Mouse (Mus musculus) cerebellum, adult 9-10 months (tissue): ENCODE results near the gene Arpc3.

Experiments used
- DNase-seq: peaks from one replicate; pipeline ENCODE4 v3.0.0; 2022

Gene Arpc3

DNA sequence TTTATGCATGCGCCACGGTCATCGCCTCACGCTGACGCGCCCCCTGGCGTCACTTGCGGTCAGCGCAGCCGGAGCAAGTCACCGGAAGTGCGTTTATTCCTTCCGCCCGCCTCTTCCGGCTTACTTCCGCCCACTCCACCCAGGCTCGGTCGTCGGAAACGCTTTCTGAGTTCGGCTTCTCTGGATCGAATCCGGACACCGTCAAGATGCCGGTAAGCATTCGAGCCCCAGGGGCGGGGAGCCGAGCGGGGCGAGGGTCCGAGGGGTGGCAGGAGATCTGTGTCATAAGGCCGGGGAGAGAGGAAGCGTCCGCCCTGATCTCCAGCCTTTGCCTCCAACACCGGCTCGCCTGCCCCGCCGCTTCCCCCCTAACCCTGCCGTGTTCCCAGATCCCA lies at the start of gene Arpc3:
Gene Arpc3 (plus strand): TSS at position 93 of the 395 bp plus-strand sequence.
- peak; percentile 90 for DNase-seq

DNA sequence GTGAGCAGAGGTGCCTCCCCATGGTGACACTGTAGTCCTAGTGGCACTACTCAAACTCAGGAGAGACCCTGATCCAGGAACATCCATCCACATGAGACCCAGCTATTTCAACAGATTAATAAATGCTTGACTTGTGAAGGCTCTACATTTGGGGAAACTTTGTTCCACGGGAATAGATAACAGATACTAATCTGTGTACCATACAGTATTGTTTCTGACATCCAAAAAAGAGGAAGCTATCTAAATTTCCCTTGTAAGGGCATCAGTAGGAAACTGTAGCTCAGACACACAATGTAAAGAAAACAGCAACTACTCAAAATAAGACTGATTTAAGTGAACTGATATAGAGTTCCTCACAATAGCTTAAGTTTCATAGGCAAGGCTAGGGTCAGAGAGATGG lies 48.8 kb upstream of the Arpc3 start:
- no peak for DNase-seq

DNA sequence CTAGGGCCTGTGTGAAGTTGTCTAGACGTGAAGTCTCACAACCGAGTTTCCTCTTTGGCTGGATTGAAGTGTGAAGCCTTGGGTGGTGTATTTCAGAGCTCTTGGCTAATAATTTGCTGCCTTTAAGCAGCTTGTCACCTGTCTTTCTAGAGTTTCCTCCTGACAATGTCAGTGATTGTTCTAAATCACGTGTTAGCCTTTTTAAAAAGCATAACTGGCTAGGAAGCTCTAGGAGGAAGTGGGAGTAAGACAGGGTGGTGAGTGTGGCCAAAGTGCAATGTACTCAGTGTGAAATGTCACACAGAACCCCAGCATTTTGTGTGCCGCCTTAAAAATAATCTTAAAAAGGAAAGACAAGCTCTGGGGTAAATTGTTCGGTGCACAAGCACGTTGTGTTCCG lies 47.9 kb upstream of the Arpc3 start:
- DNase-seq: no peak

DNA sequence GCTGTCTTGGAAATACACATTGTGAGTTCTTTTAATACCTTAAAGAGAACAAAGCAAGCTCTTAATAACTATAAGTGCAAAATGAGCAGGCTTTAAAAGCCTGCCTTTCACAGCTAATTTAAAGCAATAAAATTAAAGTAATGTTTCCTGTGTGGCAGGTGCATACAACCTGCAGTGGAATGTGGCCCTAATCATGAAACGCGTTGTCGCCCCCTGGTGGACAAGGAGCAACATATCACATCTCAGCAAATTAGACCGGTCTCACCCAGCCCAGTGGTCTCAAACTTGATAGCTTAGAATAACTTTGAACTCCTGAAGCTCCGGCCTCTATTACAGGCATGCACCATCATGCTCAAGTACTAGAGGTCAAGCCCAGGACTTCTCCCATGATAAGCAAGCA lies 47.4 kb upstream of the Arpc3 start:
- DNase-seq: peak; percentile 81

DNA sequence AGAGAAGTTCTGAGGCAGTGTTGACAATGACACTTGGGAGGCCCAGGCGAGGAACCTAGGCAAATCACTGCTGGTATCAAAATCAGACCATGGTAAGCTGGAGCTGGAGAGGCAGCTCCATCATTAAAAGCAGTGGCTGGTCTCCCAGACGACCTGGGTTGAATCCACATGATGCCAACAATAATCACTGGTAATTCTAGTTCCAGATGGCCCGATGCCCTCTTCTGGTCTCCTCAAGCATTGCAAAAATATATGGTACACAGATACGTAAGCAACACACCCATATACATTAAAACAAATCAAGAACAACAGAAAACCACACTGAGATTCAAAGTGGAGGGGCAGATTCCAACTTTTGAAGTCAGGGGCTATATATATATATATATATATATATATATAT lies 45.9 kb upstream of the Arpc3 start:
- DNase-seq: no peak

DNA sequence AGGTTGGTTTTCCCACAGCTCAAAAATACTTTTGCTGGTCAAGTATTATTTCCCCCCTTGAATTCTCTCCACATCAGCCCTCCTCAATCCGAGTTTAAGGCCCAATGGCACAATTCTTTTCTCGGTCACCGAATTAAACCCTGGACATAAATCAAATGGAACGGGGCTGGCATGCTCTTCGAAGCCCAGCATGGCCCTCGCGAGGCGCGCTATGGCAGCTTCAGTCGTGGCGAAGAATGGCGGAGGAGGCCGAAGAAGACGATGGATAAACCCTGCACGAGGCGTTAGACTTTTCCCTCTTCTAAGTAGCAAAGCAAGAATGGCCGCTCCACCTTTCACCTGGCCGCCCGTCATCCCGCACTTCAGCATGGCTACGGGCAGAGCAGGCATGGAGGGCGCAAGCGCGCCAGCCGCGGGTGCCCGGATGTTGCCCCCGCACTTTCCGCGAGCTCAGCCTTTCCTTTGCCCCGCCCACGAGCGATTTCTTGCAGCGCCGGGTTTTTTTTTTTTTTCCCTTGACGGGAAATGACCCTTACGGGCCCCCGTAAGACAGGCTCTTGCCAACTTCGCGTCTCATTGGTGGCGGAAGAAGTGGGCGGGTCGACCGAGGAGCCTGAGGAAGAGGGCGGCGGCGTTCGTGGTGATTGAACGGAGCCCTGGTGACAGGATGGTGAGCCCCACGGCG lies 37.7 kb upstream of the Arpc3 start, which contains the start of the genes Rad9b and Vps29:
Gene Rad9b (minus strand): TSS at position 427 of the 685 bp plus-strand sequence.
Gene Vps29 (plus strand): TSS at position 563 of the 685 bp plus-strand sequence.
- peak; percentile 98 for DNase-seq

DNA sequence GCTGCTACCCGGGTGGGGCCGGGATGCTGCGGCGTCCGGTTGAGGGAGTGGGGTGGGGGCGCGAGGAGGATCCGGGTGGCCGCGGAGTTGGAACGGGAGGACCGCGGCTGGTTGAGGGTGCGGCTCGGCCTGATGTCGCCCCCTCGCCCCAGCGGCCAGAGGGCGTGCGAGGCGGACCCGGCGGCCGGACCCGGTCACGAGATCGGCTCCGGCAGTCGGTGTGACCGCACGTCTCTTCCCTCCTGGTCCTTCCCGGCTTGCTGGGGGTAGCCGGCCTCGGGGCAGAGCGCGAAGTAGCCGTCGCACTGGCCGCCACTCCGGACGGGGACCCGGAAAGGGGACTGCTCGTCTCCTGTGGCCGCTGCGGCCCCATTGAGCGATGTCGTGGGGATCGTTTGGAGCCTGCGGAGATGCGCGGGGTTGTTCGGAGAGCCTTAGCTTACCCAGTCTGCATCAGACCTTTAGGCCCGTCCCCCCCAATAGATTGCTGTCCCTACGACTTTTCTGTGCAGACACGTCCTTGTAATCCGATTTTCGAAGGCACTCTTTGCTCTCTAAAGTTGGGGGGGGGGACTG lies 37.1 kb upstream of the Arpc3 start:
- no peak for DNase-seq

DNA sequence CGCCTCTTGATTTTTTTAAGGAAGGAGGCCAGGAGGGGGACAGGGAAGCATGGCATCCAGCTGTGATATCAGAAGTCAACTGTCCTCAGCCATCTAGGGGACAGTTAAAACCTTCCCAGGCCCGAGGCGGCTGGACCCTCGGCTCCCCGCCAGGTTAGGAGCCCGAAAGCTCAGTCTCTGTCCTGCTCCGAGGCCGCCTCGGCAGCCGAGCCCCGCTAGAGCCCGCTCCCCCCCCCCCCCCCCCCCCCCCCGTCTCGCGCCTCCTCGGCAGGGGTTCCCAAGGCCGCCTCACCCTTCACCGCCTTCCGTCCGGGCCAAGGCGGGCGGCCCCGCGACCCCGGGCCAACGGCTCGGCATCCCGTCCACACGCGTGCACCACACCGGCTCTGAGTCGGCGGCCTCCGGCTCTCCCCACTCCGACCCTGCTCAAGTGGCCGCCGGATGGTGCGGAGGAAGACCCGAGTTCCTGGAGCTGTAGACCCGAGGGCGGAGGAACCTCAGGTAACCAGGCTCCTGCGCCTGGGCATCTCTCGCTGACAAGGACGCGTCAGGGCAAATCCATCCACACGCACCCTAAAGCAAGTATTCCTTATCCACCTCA lies 20.0 kb upstream of the Arpc3 start, which contains the start of gene Gpn3:
Gene Gpn3 (plus strand): TSS at position 286 of the 601 bp plus-strand sequence.
- no peak for DNase-seq

DNA sequence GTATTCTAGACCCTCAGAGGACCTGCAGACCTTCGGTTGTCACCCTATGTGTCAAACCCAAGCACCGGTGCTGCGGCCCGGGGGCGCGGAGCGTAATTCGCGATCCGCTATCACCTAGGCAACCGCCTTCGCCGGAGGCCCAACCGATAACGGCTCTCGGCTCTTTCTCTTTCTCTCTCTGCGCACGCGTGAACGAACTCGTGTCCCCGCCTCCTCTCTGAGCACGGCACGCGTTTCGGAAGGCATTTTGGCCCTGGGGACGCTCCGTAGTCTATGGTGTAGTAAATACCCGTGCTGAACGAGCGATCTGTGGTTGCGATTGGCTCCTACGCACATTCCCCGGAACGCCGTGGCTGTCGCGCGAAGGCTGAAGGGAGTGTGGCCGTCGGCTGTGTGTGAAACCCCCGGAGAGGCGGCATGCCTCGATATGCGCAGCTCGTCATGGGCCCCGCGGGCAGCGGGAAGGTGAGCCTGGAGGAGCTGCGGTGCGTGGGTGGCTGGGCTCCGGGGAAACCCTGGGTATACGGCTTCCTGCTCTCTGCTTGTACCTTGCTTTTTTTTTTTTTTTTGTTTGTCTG lies 19.4 kb upstream of the Arpc3 start, which contains the start of gene Fam216a:
Gene Fam216a (minus strand): TSS at position 173 of the 578 bp plus-strand sequence.
- DNase-seq: peak; percentile 99

DNA sequence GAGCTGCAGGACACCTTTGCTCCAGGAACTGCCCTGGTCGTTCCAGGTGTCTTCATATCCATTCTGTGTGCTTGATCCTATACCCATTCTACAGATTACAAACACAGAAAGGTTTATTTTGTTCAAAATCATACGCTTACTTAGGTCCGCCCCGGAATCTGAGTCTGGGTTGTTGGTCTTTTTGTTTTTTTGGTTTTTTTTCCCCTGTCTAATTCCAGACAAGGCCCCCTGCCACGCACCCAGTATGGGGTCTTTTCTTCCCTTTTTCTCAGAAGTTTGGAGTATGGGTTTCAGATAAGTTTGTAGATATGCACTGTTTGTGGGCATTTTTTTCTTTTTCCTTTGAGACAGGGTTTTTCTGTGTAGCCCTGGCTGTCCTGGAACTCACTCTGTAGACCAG lies 18.8 kb upstream of the Arpc3 start:
- DNase-seq: no peak

DNA sequence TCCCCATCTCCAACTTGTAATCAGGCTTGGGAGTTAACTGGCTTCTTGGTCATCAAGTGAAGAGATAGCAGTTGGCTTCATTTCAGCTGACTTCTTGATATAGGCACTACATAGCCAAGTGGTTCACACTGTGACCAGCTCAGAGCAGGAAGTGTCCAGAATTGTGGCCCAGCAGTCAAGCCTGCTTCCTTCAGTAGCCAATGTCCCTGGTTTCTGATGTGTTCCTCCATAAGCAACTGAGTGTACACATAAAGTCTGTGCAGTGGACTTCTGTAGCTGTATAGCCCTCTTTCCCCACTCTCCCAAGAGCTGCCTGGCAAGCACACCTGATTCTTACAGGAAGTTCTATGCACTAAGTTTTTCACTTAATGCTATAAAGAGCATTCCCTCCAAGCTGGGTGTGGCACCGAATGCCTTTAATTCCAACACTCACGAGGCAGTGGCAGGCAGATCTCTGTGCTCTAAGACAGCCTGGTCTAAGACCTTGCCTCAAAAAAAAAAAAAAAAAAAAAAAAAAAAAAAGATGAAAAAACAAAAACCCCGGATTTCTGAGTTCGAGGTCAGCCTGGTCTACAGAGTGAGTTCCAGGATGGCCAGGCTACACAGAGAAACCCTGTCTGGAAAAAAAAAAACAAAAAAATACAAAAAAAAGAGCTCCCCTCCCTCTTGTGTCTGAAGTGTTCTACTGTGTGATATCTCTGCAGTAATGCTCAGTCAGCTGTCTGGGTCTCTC lies 14.4 kb upstream of the Arpc3 start:
- no peak for DNase-seq

DNA sequence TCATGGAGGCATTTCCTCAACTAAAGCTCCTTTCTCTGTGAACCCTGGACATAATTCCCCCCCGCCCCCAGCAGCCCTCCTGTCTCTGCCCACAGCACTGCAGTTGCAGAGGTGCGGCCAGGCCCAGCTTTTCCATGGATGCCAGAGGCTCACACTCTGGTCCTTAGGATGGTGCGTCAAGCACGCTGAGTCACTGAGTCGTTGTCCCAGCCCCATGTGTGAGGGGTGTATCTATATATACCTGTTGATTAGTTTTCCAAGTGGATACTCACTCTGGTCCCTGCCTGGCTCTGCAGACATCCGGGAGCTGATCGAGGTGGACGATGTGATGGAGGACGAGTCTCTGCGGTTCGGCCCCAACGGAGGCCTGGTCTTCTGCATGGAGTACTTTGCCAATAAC lies 13.5 kb upstream of the Arpc3 start:
- DNase-seq: no peak

DNA sequence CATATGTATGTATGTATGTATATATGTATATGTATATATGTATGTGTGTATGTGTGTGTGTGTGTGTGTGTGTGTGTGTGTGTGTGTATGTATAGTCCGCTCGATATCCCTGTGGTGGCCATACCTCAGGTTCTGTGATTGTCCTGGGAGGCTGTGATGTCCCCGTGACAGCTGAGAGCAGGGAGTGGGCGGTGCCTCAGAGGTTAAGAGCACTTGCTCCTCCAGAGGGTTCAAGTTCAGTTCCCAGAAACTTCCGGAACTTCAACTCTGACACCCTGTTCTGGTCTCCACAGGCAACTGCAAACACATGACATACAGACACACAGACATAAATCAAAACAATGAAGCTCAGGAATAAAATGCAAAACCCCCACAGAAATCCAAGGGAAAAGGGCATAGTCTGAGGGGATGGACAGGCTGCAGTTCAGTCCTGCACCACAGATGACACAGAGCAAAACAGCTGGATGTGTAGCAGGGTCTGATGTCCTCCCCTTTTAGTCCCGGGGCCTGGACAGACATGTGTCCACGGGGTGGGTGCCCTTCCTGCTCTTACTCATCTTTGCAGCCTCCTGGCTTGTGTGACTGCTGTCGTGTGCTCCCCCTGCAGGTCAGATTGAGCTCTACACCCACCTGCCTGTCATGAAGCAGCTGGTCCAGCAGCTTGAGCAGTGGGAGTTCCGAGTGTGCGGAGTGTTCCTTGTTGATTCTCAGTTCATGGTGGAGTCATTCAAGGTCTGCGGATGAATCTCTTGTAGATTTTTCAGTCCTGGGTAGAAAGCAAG lies 12.1 kb upstream of the Arpc3 start:
- DNase-seq: peak; percentile 88

DNA sequence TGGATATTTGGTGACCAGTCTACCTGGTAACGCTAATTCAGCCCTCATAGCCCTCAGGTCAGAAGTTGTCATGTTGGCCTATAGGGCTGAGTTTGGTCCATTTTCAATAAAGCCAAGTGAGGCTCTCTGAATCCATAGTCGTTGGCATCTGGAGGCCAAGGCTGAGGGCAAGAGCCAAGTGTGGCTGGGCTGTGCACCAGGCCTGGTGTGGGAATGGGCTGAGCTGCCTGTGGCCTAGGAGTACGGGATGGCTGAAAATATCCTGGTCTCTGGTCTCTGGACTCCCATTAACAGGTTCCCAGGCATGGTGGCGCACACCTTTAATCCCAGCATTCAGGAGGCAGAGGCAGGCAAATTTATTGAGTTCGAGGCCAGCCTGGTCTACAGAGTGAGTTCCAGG lies 1.7 kb upstream of the Arpc3 start:
- DNase-seq: peak; percentile 35

DNA sequence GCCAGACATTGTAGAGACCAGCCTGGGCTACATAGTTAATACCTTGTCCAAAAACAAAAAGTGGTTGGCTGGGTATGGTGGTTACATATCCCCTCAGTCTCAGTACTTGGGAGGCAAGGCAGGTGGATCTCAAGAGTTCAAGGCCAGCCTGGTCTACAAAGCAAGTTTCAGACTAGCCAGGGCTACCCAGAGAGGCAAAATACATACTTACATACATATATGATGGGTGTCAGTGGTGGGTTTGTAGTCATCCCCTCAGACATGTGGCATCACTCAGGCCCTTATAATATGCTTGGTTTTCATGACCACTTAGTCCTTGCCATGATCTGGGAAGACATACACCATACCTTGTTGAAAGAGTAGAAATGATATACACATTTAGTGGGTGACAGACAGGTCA lies 1.0 kb upstream of the Arpc3 start:
- DNase-seq: peak; percentile 36

DNA sequence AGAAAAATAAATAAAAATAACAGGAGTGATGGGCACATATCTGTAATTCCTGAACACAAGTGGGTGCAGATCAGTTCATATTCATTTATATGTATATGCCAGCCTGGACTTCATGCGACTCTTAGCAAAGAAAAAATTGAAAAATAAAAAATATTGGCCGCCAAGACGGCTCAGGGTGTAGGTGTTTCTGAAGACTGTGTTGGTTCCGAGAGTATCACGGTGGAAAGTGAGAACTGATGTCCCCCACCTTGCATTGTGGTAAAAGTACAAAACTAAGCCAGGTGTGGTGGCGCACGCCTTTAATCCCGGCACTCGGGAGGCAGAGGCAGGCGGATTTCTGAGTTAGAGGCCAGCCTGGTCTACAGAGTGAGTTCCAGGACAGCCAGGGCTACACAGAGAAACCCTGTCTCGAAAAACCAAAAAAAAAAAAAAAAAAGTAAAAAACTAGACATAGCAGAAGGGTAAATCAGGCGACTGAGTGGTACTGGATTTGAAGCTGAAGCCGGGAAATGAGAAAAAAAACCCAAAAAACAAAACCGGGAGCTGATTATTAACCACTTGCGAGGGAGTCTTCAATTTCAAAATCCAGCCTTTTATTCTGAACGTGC lies 396 bp upstream of the Arpc3 start:
- no peak for DNase-seq

DNA sequence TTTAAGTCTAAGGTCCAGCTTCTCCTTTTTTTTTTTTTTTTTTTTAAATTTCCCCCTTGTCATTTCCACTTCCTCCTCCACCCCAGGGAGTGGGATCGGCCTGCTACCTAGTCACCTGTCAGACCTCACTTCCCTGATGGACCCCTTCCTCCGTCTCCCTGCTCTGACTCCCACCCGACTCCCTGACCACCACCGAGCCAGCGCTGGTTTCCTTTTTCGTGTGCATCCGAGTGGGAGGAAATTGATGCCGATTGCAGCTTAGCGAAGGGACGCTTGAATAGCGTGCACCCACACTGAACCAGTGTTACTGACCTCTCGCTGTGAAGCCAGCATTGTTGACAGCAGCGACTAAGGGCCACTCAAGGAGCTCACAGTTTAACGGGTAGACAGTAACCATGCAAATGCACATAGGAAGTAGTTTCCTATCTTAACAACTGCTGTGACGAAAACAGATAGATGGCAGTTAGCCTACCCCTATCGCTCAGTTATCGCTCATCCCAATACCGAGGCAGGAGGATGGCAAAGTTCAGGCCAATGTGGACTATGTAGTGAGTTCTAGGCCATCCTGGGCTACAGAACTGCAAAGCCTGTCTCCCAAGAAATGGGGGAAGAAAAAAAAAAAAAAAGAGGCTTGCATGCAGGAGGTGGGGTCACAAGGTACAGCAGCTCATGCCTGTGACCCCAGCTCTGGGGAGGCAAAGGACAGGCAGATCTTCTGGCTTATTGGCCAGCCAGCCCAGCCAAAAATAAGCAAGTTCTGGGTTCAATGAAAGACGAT lies 738 bp downstream of the Arpc3 start:
- peak; percentile 44 for DNase-seq

DNA sequence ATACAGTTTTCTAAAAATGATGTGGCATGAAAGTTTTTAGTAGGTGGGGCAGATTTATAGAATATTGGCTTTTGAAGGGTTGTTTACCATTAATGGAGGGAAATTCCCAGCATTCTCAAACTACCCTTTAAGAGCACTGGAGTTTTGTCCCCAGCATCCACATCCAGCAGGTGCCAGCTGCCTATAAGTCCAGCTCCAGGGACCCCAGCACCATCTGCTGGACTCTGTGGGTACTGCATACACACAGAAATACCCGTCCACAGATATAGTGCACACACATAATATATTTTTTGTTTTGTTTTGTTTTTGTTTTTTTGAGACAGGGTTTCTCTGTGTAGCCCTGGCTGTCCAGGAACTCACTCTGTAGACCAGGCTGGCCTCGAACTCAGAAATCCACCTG lies 2.2 kb downstream of the Arpc3 start:
- peak; percentile 78 for DNase-seq

DNA sequence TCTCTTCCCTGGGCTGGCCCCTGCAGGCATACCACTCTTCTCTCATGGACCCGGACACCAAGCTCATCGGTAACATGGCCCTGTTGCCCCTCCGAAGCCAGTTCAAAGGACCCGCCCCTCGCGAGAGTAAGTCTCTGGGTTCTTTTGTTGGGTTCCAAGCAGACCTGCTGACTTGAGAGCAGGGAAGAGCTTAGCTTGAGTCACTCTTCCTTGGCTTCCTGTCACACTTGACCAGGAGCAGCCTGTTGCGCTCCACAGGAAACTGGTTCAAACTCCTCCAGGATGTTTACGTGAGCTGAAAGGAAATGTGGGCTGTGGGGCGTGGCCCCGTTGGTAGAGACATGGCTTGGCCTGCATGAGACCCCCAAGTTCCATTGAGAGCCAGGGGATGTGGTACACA lies 5.1 kb downstream of the Arpc3 start:
- DNase-seq: peak; percentile 18

DNA sequence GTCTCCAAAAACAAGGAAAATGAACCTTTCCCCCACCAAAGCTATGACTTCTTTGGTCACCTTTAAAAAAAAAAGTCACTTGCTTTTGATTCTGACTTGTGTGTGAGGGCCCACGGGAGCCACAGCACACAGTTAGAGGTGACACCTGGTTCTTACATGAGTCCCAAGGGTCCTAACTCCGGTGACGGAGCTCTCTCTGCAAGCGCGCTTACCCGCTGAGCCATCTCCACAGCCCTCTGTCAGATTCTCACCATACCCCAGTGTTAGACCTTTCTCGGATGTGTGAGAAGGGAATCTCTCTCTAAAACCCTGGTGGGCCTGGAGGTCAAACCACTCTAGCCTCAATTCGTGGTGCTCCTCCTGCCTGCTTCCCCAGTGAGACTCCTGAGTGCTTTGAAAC lies 5.8 kb downstream of the Arpc3 start:
- DNase-seq: peak; percentile 7

DNA sequence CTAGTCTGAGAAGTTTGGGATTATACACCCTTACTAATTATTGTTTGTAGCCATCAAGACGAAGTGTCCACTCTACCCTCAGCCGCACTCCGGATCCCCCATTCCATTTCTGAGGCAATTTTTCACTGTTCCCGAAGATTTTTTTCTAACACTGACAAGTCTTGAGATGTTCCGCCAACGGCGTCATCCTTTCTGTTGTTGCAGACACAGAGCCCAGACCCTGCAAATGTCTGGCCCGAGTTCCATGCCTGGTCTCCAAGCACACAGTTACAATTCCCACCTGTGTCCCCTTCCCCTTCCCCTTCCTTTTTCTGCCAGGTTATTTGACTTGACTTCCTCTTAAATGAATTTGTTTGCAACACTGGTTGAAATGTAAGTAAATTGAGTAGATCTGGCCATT lies 8.2 kb downstream of the Arpc3 start:
- DNase-seq: no peak
